Mouse (Mus musculus): ENCODE measurements around the gene Arhgef2.
"Not testable (repeated sequence)": the region's sequence is repeated elsewhere in the genome, so short reads cannot be mapped to it uniquely, and the experiment has no call there.

Arhgef2 gene

GRCm38 (mm10) chr3:88605666-88606065 lies at the start of gene Arhgef2:
Gene Arhgef2, plus strand, starts transcription at chr3:88605966.
- not testable (repeated sequence) for DNase-seq (ENCODE audit: low read depth, low spot score)

DNA sequence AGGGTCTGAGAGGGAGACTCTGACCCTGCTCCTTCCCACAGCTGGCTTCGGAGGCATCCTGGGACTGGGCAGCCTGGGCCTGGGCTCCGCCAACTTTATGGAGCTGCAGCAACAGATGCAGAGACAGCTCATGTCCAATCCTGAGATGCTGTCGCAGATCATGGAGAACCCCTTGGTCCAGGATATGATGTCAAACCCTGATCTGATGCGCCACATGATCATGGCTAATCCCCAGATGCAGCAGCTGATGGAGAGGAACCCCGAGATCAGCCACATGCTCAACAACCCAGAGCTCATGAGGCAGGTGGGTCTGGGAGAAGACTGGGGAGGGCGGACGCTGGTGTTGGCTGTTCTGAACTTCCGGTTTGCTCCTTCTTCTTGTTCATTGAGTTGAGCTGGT lies 49.1 kb upstream of the Arhgef2 start:
- DNase-seq (ENCODE audit: low read depth, low spot score) = no peak

DNA sequence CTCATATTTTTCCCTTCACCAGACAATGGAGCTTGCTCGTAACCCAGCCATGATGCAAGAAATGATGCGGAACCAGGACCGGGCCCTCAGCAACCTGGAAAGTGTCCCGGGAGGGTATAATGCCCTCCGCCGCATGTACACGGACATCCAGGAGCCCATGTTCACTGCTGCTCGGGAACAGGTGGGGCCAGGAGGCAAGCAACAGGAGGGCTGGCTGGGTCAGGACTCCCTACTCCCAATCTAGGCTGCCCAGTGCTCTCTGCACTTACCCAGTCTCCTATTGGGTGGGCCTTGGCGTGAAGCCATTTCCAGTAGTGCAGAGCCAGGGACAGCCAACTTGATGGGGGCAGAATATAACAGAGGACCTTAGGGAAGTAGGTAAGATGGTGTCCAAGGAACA lies 46.2 kb upstream of the Arhgef2 start:
- DNase-seq (ENCODE audit: low read depth, low spot score) = no peak

GRCm38 (mm10) chr3:88561989-88562388 lies 43.8 kb upstream of the Arhgef2 start:
- DNase-seq (ENCODE audit: low read depth, low spot score) = peak; percentile 60

DNA sequence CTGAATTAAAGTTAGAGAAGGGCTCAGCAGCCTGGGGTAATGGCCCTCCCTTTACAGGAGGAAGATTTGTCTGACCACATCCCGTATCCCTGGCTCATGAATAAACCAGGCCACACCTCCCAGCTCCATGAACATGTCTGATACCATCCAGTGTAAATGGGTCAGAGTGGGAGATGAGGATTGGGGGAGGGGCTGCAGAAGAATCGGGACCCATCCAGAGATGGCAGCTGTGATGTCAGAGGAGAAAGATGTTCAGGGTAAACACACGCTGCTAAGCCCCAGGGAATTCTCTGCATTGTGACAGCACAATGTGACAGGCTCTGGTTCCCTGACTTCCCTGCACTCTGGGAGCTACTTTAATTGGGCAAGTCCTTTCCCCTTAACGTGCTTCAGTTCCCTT lies 42.3 kb upstream of the Arhgef2 start:
- no peak for DNase-seq (ENCODE audit: low read depth, low spot score)

GRCm38 (mm10) chr3:88563966-88564365 lies 41.8 kb upstream of the Arhgef2 start:
- DNase-seq (ENCODE audit: low read depth, low spot score) = no peak

GRCm38 (mm10) chr3:88566116-88566515 lies 39.6 kb upstream of the Arhgef2 start:
- DNase-seq (ENCODE audit: low read depth, low spot score) = no peak

- no peak for DNase-seq (ENCODE audit: low read depth, low spot score)
Measured at GRCm38 (mm10) chr3:88566536-88567061, 39.2 kb upstream of the Arhgef2 start.

DNA sequence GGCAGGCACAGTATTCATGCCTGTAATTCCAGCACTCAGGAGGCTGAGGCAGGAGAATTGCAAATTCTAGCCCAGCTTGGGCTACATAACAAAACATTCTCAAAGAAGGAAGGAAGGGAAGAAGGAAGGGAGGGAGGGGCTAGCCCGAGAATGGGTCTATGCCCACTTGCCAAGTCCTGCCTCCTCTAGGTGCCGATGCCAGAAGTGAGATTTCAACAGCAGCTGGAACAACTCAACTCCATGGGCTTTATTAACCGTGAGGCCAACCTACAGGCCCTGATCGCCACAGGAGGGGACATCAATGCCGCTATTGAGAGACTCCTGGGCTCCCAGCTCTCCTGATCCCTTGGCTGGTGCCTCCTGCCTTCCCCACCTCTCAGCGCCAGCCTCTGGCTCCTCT lies 37.9 kb upstream of the Arhgef2 start:
- DNase-seq (ENCODE audit: low read depth, low spot score) = peak; percentile 69

- DNase-seq (ENCODE audit: low read depth, low spot score) = no peak
Measured at GRCm38 (mm10) chr3:88568615-88569014, 37.2 kb upstream of the Arhgef2 start.

GRCm38 (mm10) chr3:88569093-88569492 lies 36.7 kb upstream of the Arhgef2 start:
- no peak for DNase-seq (ENCODE audit: low read depth, low spot score)

GRCm38 (mm10) chr3:88569694-88570093 lies 36.1 kb upstream of the Arhgef2 start:
- peak; percentile 69 for DNase-seq (ENCODE audit: low read depth, low spot score)

DNA sequence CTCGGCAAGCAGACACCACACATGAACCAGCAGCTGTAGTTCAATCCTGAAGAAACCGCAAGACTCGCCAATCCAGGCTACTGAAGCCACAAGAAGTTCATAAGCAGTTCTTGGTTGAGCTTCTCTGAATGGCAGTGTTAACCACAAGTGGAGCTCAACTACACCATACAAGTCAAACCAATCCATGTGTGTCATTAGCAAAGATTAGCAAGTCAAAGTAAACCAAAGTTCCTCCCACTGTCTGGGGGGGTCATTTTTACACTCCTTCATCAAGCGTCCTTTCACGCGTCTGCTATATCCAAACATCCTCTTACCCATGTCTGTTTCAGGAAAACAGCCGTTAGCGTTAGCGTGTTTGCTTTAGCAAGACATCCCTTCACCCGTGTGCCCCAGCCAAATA lies 35.4 kb upstream of the Arhgef2 start:
- peak; percentile 64 for DNase-seq (ENCODE audit: low read depth, low spot score)

DNA sequence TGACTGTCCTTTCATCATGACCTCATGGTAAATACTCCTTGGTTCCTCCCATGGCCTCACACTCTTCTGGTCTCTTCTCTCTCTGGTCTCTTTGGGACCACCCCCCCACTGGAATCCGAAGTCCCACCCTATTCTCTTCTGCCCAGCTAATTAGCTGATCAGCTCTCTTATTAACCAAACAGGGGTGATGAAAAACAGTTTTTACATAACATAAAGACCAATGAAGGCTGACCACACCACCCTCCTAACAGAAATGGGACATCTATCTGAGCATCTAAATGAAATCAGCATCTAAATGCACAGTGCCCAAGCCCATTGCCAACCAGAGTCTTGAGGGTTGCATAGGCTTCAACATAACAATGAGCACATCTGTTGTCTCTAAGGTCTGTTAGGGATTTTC lies 33.9 kb upstream of the Arhgef2 start:
- peak; percentile 100 for DNase-seq (ENCODE audit: low read depth, low spot score)

GRCm38 (mm10) chr3:88572835-88573234 lies 32.9 kb upstream of the Arhgef2 start:
- DNase-seq (ENCODE audit: low read depth, low spot score) = peak; percentile 99

DNA sequence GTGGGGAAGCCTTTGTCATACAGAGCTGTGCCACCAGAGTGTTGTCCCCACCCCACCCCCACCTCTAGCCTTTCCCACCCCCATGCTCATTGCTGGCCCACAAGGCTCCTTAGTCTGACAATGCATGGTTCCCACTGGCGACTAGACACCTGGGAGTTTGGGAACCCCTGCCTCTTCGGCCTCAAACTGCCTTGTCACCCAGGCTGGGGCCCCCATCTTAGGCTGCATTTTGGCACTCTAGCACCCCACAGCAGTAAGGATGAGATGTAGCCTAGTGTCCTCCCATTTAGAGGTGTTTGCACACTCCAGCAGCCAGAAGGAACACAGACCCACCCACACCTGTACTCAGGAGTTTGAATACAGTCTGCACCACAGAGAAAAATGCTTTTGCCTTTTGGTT lies 32.0 kb upstream of the Arhgef2 start:
- peak; percentile 66 for DNase-seq (ENCODE audit: low read depth, low spot score)

DNA sequence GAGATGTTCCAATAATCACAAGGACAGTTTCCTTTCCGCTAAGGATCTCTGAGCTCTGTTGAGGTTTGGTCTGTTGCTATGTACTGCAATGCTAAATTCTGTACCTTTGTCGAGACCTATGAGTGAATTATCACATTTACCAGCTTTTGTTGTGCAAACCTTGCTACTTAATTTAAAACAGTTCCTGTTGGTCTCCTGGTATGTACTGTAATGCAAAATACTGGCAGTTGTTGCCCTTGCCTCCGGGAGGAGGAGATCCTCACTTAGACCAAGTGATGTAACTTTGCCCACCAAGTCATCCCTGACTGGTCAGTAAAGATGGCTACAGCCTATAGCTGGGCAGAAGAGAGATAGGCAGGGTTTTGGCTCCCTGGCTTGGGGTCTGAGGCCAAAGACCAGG lies 30.2 kb upstream of the Arhgef2 start, which contains the start of gene Ssr2:
Gene Ssr2, plus strand, starts transcription at position 337 of the 400 bp plus-strand sequence.
- DNase-seq (ENCODE audit: low read depth, low spot score) = peak; percentile 97

DNA sequence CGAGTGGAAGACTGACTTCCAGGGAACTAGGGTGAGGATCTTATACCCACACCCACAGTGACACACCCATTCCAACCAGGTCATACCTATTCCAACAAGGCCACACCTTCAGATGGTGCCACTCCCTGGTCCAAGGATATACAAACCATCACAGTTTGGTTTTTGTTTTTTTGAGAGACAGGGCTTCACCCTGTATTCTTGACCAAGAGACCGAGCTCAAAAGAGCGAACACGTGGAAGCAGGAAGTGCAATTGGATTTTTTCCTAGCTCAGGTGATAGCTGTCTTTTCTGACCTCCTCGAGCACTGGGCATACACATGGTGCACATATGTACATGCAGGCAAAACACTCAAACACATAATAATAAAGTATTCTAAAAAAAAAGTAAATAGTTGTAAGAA lies 27.9 kb upstream of the Arhgef2 start:
- DNase-seq (ENCODE audit: low read depth, low spot score) = peak; percentile 75

- DNase-seq (ENCODE audit: low read depth, low spot score) = no peak
Measured at GRCm38 (mm10) chr3:88578498-88579424, 27.0 kb upstream of the Arhgef2 start.

DNA sequence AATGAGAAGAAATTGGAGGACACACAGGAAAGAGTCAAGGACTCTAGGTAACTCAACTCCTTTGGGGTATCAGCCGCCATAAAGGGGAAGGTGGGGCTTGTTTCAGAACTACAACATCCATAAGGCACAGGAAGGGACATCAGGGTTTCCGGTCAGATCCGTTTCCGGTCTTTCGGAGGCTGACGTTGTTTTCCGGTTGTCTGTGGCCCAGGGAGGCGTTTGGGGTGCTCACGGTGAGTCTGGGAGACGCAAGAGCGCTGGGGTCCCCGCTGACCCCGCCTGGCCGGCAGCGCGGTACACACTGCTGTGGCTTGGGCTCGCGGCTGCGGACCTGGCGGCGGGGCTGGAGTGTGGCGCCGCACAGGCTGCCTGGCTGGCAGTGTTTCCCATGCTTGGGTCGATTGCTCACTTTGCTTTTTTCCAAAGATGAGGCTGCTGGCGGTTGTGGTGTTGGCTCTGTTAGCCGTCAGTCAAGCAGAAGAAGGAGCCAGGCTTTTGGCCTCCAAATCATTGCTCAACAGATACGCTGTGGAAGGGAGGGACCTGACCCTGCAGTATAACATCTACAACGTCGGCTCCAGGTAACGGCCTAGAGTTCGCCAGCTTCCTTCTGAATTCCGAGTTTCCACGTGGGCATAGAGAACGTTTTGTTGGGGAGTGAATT lies 26.2 kb upstream of the Arhgef2 start:
- DNase-seq (ENCODE audit: low read depth, low spot score) = peak; percentile 88

DNA sequence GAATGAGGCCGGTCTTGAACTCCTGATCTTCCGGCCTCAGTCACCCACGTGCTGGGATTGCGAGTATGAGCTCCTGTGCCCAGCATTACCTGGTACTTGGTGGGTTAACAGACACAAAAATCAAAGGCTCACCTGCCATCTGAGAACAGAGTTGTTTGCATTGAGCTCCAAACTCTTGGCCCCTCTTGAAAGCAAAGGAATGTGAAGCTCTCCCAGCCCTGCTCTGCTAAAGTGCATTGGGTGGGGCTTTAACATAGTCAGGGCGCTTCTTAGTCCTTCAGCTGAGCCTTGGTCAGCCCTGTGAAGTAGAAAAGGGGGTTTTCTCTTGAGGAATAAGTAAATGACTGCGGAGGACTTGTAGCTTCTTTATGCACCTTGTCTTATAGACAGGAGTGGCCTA lies 20.0 kb upstream of the Arhgef2 start:
- DNase-seq (ENCODE audit: low read depth, low spot score) = peak; percentile 65

- DNase-seq (ENCODE audit: low read depth, low spot score) = peak; percentile 77
Measured at GRCm38 (mm10) chr3:88586640-88587039, 19.1 kb upstream of the Arhgef2 start.

DNA sequence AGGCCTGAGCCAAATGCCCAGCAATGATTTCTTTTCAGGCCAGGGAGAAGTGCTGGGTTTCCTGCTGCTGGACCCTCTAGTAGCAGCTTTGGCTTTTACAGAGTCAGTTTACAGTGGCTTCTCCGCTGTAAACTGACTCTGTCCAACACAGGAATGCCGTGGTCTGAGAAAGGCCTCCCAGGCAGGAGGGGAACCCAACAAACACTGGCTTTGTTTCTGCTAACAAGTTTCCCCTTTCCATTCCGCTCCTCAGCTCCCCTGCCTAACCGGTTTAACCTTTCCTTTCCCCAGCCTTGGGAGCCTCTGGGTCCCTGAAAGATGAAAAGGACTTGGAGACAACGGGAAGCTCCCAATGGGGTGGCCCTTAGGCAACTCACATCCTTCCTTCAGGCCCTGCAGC lies 15.5 kb upstream of the Arhgef2 start:
- DNase-seq (ENCODE audit: low read depth, low spot score) = no peak

All from ES-CJ7 (cell line).